Mouse (Mus musculus): Measurements from ENCODE around the gene Heatr4. TPM values are rescaled to one million over a fixed set of nuclear protein-coding genes. Genes with fewer than 3 reads are reported as not detected.
A peak's percentile ranks its signal among the peaks of the same experiment; 100 is the strongest.

The Heatr4 gene
- polyA plus RNA-seq, 1 experiment from 2014 or later = not detected

DNA sequence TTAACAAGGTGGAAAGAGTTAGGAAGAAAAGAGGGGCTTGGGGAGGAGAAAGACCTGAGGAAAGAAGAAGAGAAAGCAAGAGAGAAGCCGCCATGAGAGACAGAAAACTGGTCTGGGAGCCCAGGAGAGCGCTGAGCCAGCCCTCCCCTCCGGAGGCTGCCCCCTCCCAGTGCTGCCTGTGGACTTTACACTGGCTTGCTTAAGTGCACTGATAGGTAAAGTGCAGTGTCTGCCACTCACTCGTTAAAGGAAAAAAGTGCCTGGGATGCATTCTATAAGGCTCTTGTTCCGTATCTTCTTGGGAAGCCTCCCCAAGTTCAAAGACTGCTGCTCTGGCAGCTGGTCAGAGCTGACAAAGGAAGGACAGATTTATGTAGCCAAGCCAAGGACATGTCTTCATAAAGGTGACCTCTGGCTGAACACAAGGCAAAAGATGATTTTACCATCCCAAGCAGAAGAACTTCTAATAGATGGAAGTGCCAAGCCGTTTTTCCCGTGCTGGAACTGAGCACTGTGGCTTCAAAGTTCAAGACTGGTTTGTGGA is 59.4 kb downstream of the Heatr4 start:
- Histone ChIP-seq H3K4me1 (replicated peaks) (peaks cover 18% of the 10 kb centered on the region), H3K27me3 (no peaks in the 10 kb centered on the region), H3K9ac (no peak overlapping the region), H3K36me3 (no peaks in the 10 kb centered on the region), H3K4me2 (no peak overlapping the region), H3K9me3 (no peaks in the 10 kb centered on the region), H3K4me3 (no peak overlapping the region), H3K27ac (replicated peaks) (no peak overlapping the region)
- no peak for ATAC-seq (ENCODE audit: low read depth)
- WGBS = 67% methylated on average over 7 of the region's 7 CpGs

DNA sequence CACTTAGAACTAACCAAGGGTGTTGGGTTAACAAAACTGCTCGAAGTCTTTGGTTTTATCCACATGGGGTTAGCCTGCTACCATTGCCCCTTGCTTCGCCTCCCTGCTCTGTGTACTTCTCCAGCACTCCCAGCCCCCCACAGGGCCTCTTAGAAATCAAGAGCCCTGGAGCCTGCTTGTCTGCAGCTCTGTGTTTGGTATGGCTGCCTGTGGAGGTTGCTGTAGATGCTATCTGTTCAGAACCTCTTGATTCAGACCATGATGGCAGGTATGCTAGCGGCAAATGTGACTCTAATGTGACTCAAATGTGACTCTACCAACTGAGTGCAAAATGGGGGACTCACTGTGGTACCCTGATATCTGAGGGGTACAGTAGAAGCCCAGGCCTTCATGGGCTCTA is 60.3 kb downstream of the Heatr4 start:
- no peak for ATAC-seq (ENCODE audit: low read depth)

DNA sequence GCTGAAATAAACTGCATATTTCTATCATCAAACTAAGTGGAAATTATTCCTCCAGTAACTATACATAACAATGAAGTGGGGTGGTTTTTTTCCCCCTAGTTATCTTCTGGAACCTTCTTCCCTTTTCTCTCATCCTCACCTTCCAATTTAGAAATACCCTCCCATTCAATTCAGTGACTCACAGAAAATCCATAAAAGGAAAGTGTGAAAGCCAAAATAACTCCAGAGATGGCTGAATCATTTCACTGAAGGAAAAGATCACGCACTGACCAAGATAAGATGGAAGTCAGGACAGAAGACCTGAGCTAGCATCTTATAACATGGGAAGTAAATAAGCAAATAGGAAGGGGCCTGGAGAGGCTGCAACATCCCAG is 61.2 kb downstream of the Heatr4 start:
- H3K36me3 ChIP-seq = no peaks in the 10 kb centered on the region
- H3K9me3 ChIP-seq = no peaks in the 10 kb centered on the region
- no peak for ATAC-seq (ENCODE audit: low read depth)
- WGBS = 88% methylated on average over 1 of the region's 1 CpGs
- H3K4me2 ChIP-seq = no peak overlapping the region
- H3K27ac ChIP-seq (replicated peaks) = no peak overlapping the region
- H3K27me3 ChIP-seq = no peaks in the 10 kb centered on the region
- no peak overlapping the region for H3K4me3 ChIP-seq
- H3K9ac ChIP-seq = no peak overlapping the region
- peaks cover 27% of the 10 kb centered on the region for H3K4me1 ChIP-seq (replicated peaks)

More for the DNA sequence above, 60.3 kb downstream of the Heatr4 start:
- Histone ChIP-seq H3K9ac (no peak overlapping the region), H3K4me1 (replicated peaks) (peaks cover 25% of the 10 kb centered on the region), H3K4me3 (no peak overlapping the region), H3K4me2 (no peak overlapping the region), H3K36me3 (no peaks in the 10 kb centered on the region), H3K27ac (replicated peaks) (no peak overlapping the region), H3K9me3 (no peaks in the 10 kb centered on the region), H3K27me3 (no peaks in the 10 kb centered on the region)
- WGBS = 72% methylated on average over 3 of the region's 3 CpGs

GRCm38 (mm10) chr12:83922724-83923485 is 61.7 kb downstream of the Heatr4 start:
- Histone ChIP-seq H3K9ac (peak overlapping the region; percentile 61), H3K4me3 (peak overlapping the region; percentile 95), H3K36me3 (no peaks in the 10 kb centered on the region), H3K27me3 (no peaks in the 10 kb centered on the region), H3K4me2 (peak overlapping the region; percentile 57), H3K27ac (replicated peaks) (peak overlapping the region; percentile 64; the same call in 1 of the 2 replicates), H3K9me3 (no peaks in the 10 kb centered on the region), H3K4me1 (replicated peaks) (peaks cover 27% of the 10 kb centered on the region)
- ATAC-seq (ENCODE audit: low read depth) = no peak
- 38% methylated on average over 8 of the region's 8 CpGs for whole genome bisulfite sequencing

- under 1% methylated on average over 57 of the region's 63 CpGs for WGBS
- H3K36me3 ChIP-seq = no peaks in the 10 kb centered on the region
- no peaks in the 10 kb centered on the region for H3K9me3 ChIP-seq
- peaks cover 27% of the 10 kb centered on the region for H3K4me1 ChIP-seq (replicated peaks)
- peak within 1 kb of the TSS; percentile 95 for H3K4me3 ChIP-seq
- H3K27me3 ChIP-seq = no peaks in the 10 kb centered on the region
- H3K27ac ChIP-seq (replicated peaks) = peak within 1 kb of the TSS; percentile 91
- peak within 1 kb of the TSS; percentile 88 for H3K9ac ChIP-seq
- peak; percentile 100 for ATAC-seq (ENCODE audit: low read depth)
- peak within 1 kb of the TSS; percentile 93 for H3K4me2 ChIP-seq
These were observed 62.9 kb downstream of the Heatr4 start, which contains the start of gene Numb for GRCm38 (mm10) chr12:83921535-83922381. TSS of gene Numb (minus strand) at chr12:83921934.

GRCm38 (mm10) chr12:83920721-83921441 is 63.8 kb downstream of the Heatr4 start:
- Histone ChIP-seq H3K4me1 (replicated peaks) (peaks cover 27% of the 10 kb centered on the region), H3K36me3 (no peaks in the 10 kb centered on the region), H3K27me3 (no peaks in the 10 kb centered on the region), H3K27ac (replicated peaks) (peak overlapping the region; percentile 91), H3K9ac (peak overlapping the region; percentile 88), H3K4me2 (peak overlapping the region; percentile 93), H3K9me3 (no peaks in the 10 kb centered on the region), H3K4me3 (peak overlapping the region; percentile 95)
- WGBS = 1% methylated on average over 31 of the region's 31 CpGs
- ATAC-seq (ENCODE audit: low read depth) = no peak

- no peak for ATAC-seq (ENCODE audit: low read depth)
- peaks cover 16% of the 10 kb centered on the region for H3K4me1 ChIP-seq (replicated peaks)
- no peak overlapping the region for H3K27ac ChIP-seq (replicated peaks)
- 86% methylated on average over 9 of the region's 9 CpGs for WGBS
- H3K9ac ChIP-seq = no peak overlapping the region
- no peak overlapping the region for H3K4me3 ChIP-seq
- H3K36me3 ChIP-seq = no peaks in the 10 kb centered on the region
- no peaks in the 10 kb centered on the region for H3K9me3 ChIP-seq
- H3K4me2 ChIP-seq = no peak overlapping the region
- H3K27me3 ChIP-seq = no peaks in the 10 kb centered on the region
These were observed 67.8 kb downstream of the Heatr4 start for GRCm38 (mm10) chr12:83916884-83917283.

DNA sequence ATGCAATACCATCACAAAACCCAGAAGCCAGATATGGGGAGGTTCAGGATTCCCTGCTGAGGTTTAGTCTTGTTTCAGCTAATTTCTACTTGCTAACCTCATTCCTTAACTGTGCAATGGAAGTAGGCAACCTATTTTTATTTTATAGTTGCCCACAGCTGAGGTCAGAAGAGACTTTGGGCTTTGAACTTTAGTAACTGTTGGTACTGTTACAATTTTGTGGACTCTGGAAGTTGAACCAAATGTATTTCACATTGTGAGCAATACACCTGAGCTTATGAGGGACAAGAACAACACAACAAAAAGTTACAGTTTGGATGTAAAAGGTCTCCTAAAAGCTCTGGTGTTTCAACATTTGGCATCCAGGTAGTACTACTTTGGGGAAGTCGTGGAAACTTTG is 69.9 kb downstream of the Heatr4 start:
- Histone ChIP-seq H3K9ac (no peak overlapping the region), H3K9me3 (no peaks in the 10 kb centered on the region), H3K36me3 (no peaks in the 10 kb centered on the region), H3K4me2 (no peak overlapping the region), H3K4me3 (no peak overlapping the region), H3K27me3 (no peaks in the 10 kb centered on the region), H3K27ac (replicated peaks) (no peak overlapping the region), H3K4me1 (replicated peaks) (peaks cover 5% of the 10 kb centered on the region)
- 91% methylated on average over 1 of the region's 1 CpGs for WGBS
- ATAC-seq (ENCODE audit: low read depth) = no peak

GRCm38 (mm10) chr12:83914202-83914740 is 70.4 kb downstream of the Heatr4 start:
- 99% methylated on average over 4 of the region's 4 CpGs for WGBS
- no peaks in the 10 kb centered on the region for H3K36me3 ChIP-seq
- no peak overlapping the region for H3K4me2 ChIP-seq
- no peak overlapping the region for H3K9ac ChIP-seq
- ATAC-seq (ENCODE audit: low read depth) = no peak
- no peaks in the 10 kb centered on the region for H3K9me3 ChIP-seq
- H3K27me3 ChIP-seq = no peaks in the 10 kb centered on the region
- no peak overlapping the region for H3K4me3 ChIP-seq
- H3K27ac ChIP-seq (replicated peaks) = no peak overlapping the region
- peaks cover under 1% of the 10 kb centered on the region; the same call in 1 of the 2 replicates for H3K4me1 ChIP-seq (replicated peaks)

- no peaks in the 10 kb centered on the region for H3K27me3 ChIP-seq
- H3K9me3 ChIP-seq = no peaks in the 10 kb centered on the region
- H3K9ac ChIP-seq = no peak overlapping the region
- no peak overlapping the region for H3K4me3 ChIP-seq
- H3K4me2 ChIP-seq = no peak overlapping the region
- 93% methylated on average over 2 of the region's 2 CpGs for WGBS
- no peak for ATAC-seq (ENCODE audit: low read depth)
- H3K36me3 ChIP-seq = no peaks in the 10 kb centered on the region
- H3K27ac ChIP-seq (replicated peaks) = no peak overlapping the region
- no peaks in the 10 kb centered on the region for H3K4me1 ChIP-seq (replicated peaks)
These were observed 74.2 kb downstream of the Heatr4 start for GRCm38 (mm10) chr12:83910451-83910850.
